Mouse (Mus musculus) R1 (cell line): ENCODE measurements around the gene Auts2.

Experiments
- DNase-seq: peaks from one replicate; pipeline ENCODE4 v3.0.0-alpha.2; 2018; ENCODE audit warnings: low read depth, low spot score

Gene Auts2

GRCm38 (mm10) chr5:132098461-132098860 lies 444.7 kb downstream of the Auts2 start:
- DNase-seq, result no peak

- no peak for DNase-seq
These were observed 450.4 kb downstream of the Auts2 start for GRCm38 (mm10) chr5:132092721-132093120.

GRCm38 (mm10) chr5:132089496-132090250 lies 453.5 kb downstream of the Auts2 start:
- DNase-seq, result no peak

- no peak for DNase-seq
These were observed 454.6 kb downstream of the Auts2 start for GRCm38 (mm10) chr5:132088585-132088984.

GRCm38 (mm10) chr5:132083753-132084326 lies 459.3 kb downstream of the Auts2 start:
- no peak for DNase-seq

- no peak for DNase-seq
These were observed 467.2 kb downstream of the Auts2 start for GRCm38 (mm10) chr5:132075942-132076341.

- DNase-seq, result no peak
These were observed 468.3 kb downstream of the Auts2 start for GRCm38 (mm10) chr5:132074724-132075374.

- DNase-seq, result no peak
These were observed 468.8 kb downstream of the Auts2 start for GRCm38 (mm10) chr5:132074360-132074723.

GRCm38 (mm10) chr5:132073677-132074359 lies 469.3 kb downstream of the Auts2 start:
- DNase-seq, result no peak

- peak; percentile 4 for DNase-seq
These were observed 470.8 kb downstream of the Auts2 start for GRCm38 (mm10) chr5:132072356-132072755.

- no peak for DNase-seq
These were observed 475.1 kb downstream of the Auts2 start for GRCm38 (mm10) chr5:132067750-132068739.

- peak; percentile 33 for DNase-seq
These were observed 483.0 kb downstream of the Auts2 start for GRCm38 (mm10) chr5:132060116-132060515.

- no peak for DNase-seq
These were observed 490.5 kb downstream of the Auts2 start for GRCm38 (mm10) chr5:132052637-132053036.

- DNase-seq, result no peak
These were observed 503.6 kb downstream of the Auts2 start for GRCm38 (mm10) chr5:132039584-132039983.

GRCm38 (mm10) chr5:132033491-132034350 lies 509.4 kb downstream of the Auts2 start:
- DNase-seq, result no peak

- DNase-seq, result no peak
These were observed 512.1 kb downstream of the Auts2 start for GRCm38 (mm10) chr5:132030941-132031531.

GRCm38 (mm10) chr5:132029638-132030037 lies 513.5 kb downstream of the Auts2 start:
- DNase-seq, result peak; percentile 3

- no peak for DNase-seq
These were observed 514.1 kb downstream of the Auts2 start for GRCm38 (mm10) chr5:132029038-132029437.

GRCm38 (mm10) chr5:132027859-132028498 lies 515.2 kb downstream of the Auts2 start:
- no peak for DNase-seq
